Mouse (Mus musculus): ENCODE data around the gene 9430015G10Rik. TPM values are rescaled to one million over a fixed set of nuclear protein-coding genes. Genes with fewer than 3 reads are reported as not detected.

Gene 9430015G10Rik
- total RNA-seq (2021) = 10 to 100 TPM in 1 of 2 experiments, 1 to 10 TPM in 1; 9.6 to 12.9 TPM
- long read RNA-seq, experiment 1, partial matches to known transcripts = 1 of 5 reads
- long read RNA-seq, experiment 1, other reads (novel, unspliced or antisense) = 4 of 5 reads
- long read RNA-seq, experiment 2, partial matches to known transcripts = 1 of 11 reads
- long read RNA-seq, experiment 2, other reads (novel, unspliced or antisense) = 7 of 11 reads

GRCm38 (mm10) chr4:156109570-156110331, at the start of gene 9430015G10Rik:
Gene 9430015G10Rik, plus strand, starts transcription at chr4:156109982.
- peak; percentile 93 for DNase-seq (ENCODE audit: low spot score in 2 of 2)

- DNase-seq (ENCODE audit: low spot score in 2 of 2) = no peak
Observed at GRCm38 (mm10) chr4:156063861-156064509, 45.8 kb upstream of the 9430015G10Rik start.

- no peak for DNase-seq (ENCODE audit: low spot score in 2 of 2)
Observed at GRCm38 (mm10) chr4:156064510-156064897, 45.3 kb upstream of the 9430015G10Rik start.

- no peak for DNase-seq (ENCODE audit: low spot score in 2 of 2)
Observed at GRCm38 (mm10) chr4:156065156-156065894, 44.5 kb upstream of the 9430015G10Rik start.

- no peak for DNase-seq (ENCODE audit: low spot score in 2 of 2)
Observed at GRCm38 (mm10) chr4:156067256-156067949, 42.4 kb upstream of the 9430015G10Rik start.

- no peak for DNase-seq (ENCODE audit: low spot score in 2 of 2)
Observed at GRCm38 (mm10) chr4:156069701-156070100, 40.1 kb upstream of the 9430015G10Rik start.

- no peak for DNase-seq (ENCODE audit: low spot score in 2 of 2)
Observed at GRCm38 (mm10) chr4:156070276-156070675, 39.5 kb upstream of the 9430015G10Rik start.

- no peak for DNase-seq (ENCODE audit: low spot score in 2 of 2)
Observed at GRCm38 (mm10) chr4:156070716-156071115, 39.1 kb upstream of the 9430015G10Rik start.

GRCm38 (mm10) chr4:156076911-156077382, 32.8 kb upstream of the 9430015G10Rik start:
- DNase-seq (ENCODE audit: low spot score in 2 of 2) = no peak

- peak; percentile 14 to 28 for DNase-seq (ENCODE audit: low spot score in 2 of 2)
Observed at GRCm38 (mm10) chr4:156077499-156078301, 32.1 kb upstream of the 9430015G10Rik start.

GRCm38 (mm10) chr4:156082621-156083234, 27.1 kb upstream of the 9430015G10Rik start:
- DNase-seq (ENCODE audit: low spot score in 2 of 2) = no peak

GRCm38 (mm10) chr4:156083348-156083747, 26.4 kb upstream of the 9430015G10Rik start:
- no peak for DNase-seq (ENCODE audit: low spot score in 2 of 2)

- no peak for DNase-seq (ENCODE audit: low spot score in 2 of 2)
Observed at GRCm38 (mm10) chr4:156084096-156084879, 25.5 kb upstream of the 9430015G10Rik start.

GRCm38 (mm10) chr4:156085256-156085655, 24.5 kb upstream of the 9430015G10Rik start:
- DNase-seq (ENCODE audit: low spot score in 2 of 2) = no peak

- DNase-seq (ENCODE audit: low spot score in 2 of 2) = no peak
Observed at GRCm38 (mm10) chr4:156087398-156088087, 22.2 kb upstream of the 9430015G10Rik start.

GRCm38 (mm10) chr4:156091236-156091635, 18.5 kb upstream of the 9430015G10Rik start:
- no peak for DNase-seq (ENCODE audit: low spot score in 2 of 2)

- DNase-seq (ENCODE audit: low spot score in 2 of 2) = no peak
Observed at GRCm38 (mm10) chr4:156092765-156093164, 17.0 kb upstream of the 9430015G10Rik start.

- no peak for DNase-seq (ENCODE audit: low spot score in 2 of 2)
Observed at GRCm38 (mm10) chr4:156093758-156094157, 16.0 kb upstream of the 9430015G10Rik start.

Measured in adrenal gland, adult 18-20 months (tissue).